Mouse (Mus musculus) erythroblast, adult 5-6 weeks (primary cell): Measurements from ENCODE around the gene Olfr1371. TPM values are rescaled to one million over a fixed set of nuclear protein-coding genes. Genes with fewer than 3 reads are reported as not detected.
"Not testable (repeated sequence)": the region's sequence is repeated elsewhere in the genome, so short reads cannot be mapped to it uniquely, and the experiment has no call there.

ENCODE experiments used
- ATAC-seq: replicated peaks from 2 replicates; pipeline ENCODE4 v1.8.0; 2016; ENCODE audit warnings: moderate number of reproducible peaks, mild to moderate bottlenecking, moderate TSS enrichment, inconsistent platforms; ENCODE audit not compliant: poor library complexity, low FRiP score, severe bottlenecking
- total RNA-seq, 2 experiments: library from RNA; stranded (forward) in 1 of 2; stranded (reverse) in 1 of 2; fragments of 150-400 nt in 1 of 2; fragments of 200-764, 138-1000 nt in 1 of 2; gene quantifications; 2 replicates each; pipeline versions ENCODE4 v1.2.3 to v1.2.4; 2015 to 2017; ENCODE audit warnings: low replicate concordance in 2 of 2

The Olfr1371 gene
- total RNA-seq, 2 experiments from 2014 or later: not detected

GRCm38 (mm10) chr11:52227466-52228226, 13.9 kb upstream of the Olfr1371 start:
- no peak for ATAC-seq

- ATAC-seq: no peak
Measured at GRCm38 (mm10) chr11:52227053-52227452, 13.3 kb upstream of the Olfr1371 start.

GRCm38 (mm10) chr11:52225986-52226599, 12.3 kb upstream of the Olfr1371 start:
- ATAC-seq: no peak

- ATAC-seq: peak; percentile 49; the same call in 1 of the 2 replicates
Measured at GRCm38 (mm10) chr11:52223968-52224682, 10.3 kb upstream of the Olfr1371 start.

- no peak for ATAC-seq
Measured at GRCm38 (mm10) chr11:52222891-52223290, 9.1 kb upstream of the Olfr1371 start.

- not testable (repeated sequence) for ATAC-seq
Measured at GRCm38 (mm10) chr11:52221921-52222320, 8.1 kb upstream of the Olfr1371 start.

GRCm38 (mm10) chr11:52220282-52220681, 6.5 kb upstream of the Olfr1371 start:
- ATAC-seq: 0 out of 2 replicates have a peak, but pooled peaks have one; percentile 18

- not testable (repeated sequence) for ATAC-seq
Measured at GRCm38 (mm10) chr11:52196496-52197023, 17.2 kb downstream of the Olfr1371 start.

GRCm38 (mm10) chr11:52180651-52181050, 33.1 kb downstream of the Olfr1371 start:
- not testable (repeated sequence) for ATAC-seq

- ATAC-seq: not testable (repeated sequence)
Measured at GRCm38 (mm10) chr11:52179897-52180296, 33.9 kb downstream of the Olfr1371 start.

- no peak for ATAC-seq
Measured at GRCm38 (mm10) chr11:52168461-52168860, 45.3 kb downstream of the Olfr1371 start.

- ATAC-seq: not testable (repeated sequence)
Measured at GRCm38 (mm10) chr11:52167901-52168302, 45.9 kb downstream of the Olfr1371 start.

- ATAC-seq: no peak
Measured at GRCm38 (mm10) chr11:52167126-52167525, 46.7 kb downstream of the Olfr1371 start.

- no peak for ATAC-seq
Measured at GRCm38 (mm10) chr11:52163926-52164325, 49.9 kb downstream of the Olfr1371 start.

Other genes starting within 250 kb of the Olfr1371 start
- 18.4 and 25.9 TPM in 2 replicates for gene Cdkn2aipnl, start 246.3 kb downstream of the Olfr1371 start, total RNA-seq (2015; ENCODE audit: low replicate concordance)
- gene Cdkn2aipnl, start 246.3 kb downstream of the Olfr1371 start, total RNA-seq (2017; ENCODE audit: low replicate concordance): 13.8 and 16.7 TPM in 2 replicates
- gene Ube2b, start 213.2 kb downstream of the Olfr1371 start, total RNA-seq (2015; ENCODE audit: low replicate concordance): 430 and 441 TPM in 2 replicates
- gene Ube2b, start 213.2 kb downstream of the Olfr1371 start, total RNA-seq (2017; ENCODE audit: low replicate concordance): 422 and 539 TPM in 2 replicates
- gene Cdkl3, start 209.8 kb downstream of the Olfr1371 start, total RNA-seq (2015; ENCODE audit: low replicate concordance): 1.7 TPM in 1 of 2 replicates, not detected in the other
- 0.98 TPM in 1 of 2 replicates, not detected in the other for gene Cdkl3, start 209.8 kb downstream of the Olfr1371 start, total RNA-seq (2017; ENCODE audit: low replicate concordance)
- 30.4 and 41.4 TPM in 2 replicates for gene Ppp2ca, start 115.3 kb downstream of the Olfr1371 start, total RNA-seq (2015; ENCODE audit: low replicate concordance)
- gene Ppp2ca, start 115.3 kb downstream of the Olfr1371 start, total RNA-seq (2017; ENCODE audit: low replicate concordance): 47.7 and 48.0 TPM in 2 replicates
- not detected in 2 replicates for gene Olfr1373, start 68.5 kb downstream of the Olfr1371 start, total RNA-seq (2015; ENCODE audit: low replicate concordance)
- gene Olfr1373, start 68.5 kb downstream of the Olfr1371 start, total RNA-seq (2017; ENCODE audit: low replicate concordance): not detected in 2 replicates
- gene Skp1a, start 18.0 kb upstream of the Olfr1371 start, total RNA-seq (2015; ENCODE audit: low replicate concordance): 80.5 and 95.3 TPM in 2 replicates
- 81.2 and 90.5 TPM in 2 replicates for gene Skp1a, start 18.0 kb upstream of the Olfr1371 start, total RNA-seq (2017; ENCODE audit: low replicate concordance)
- gene Tcf7, start 69.0 kb upstream of the Olfr1371 start, total RNA-seq (2015; ENCODE audit: low replicate concordance): 1.7 and 1.9 TPM in 2 replicates
- gene Tcf7, start 69.0 kb upstream of the Olfr1371 start, total RNA-seq (2017; ENCODE audit: low replicate concordance): 0.28 and 0.68 TPM in 2 replicates
- 32.9 and 36.4 TPM in 2 replicates for gene Vdac1, start 146.9 kb upstream of the Olfr1371 start, total RNA-seq (2015; ENCODE audit: low replicate concordance)
- gene Vdac1, start 146.9 kb upstream of the Olfr1371 start, total RNA-seq (2017; ENCODE audit: low replicate concordance): 34.0 and 51.9 TPM in 2 replicates
- gene 9530068E07Rik, start 182.4 kb upstream of the Olfr1371 start, total RNA-seq (2015; ENCODE audit: low replicate concordance): 30.6 and 35.1 TPM in 2 replicates
- gene 9530068E07Rik, start 182.4 kb upstream of the Olfr1371 start, total RNA-seq (2017; ENCODE audit: low replicate concordance): 22.2 and 24.3 TPM in 2 replicates